Mouse (Mus musculus) embryonic stem cell, embryonic (primary cell): ENCODE results near the gene Nrbf2.

Experiments used
- CTCF ChIA-PET, 4 experiments: fragments of 300-600 bp in 2 of 4; fragments of 350-600 bp in 2 of 4; sonication (Branson Sonifier 250); formaldehyde crosslinking; loops; one replicate each; lab custom pipeline; 2022; ENCODE audit warnings: inconsistent platforms in 2 of 4; lab: Charles Lee
- POLR2A ChIA-PET, 4 experiments: fragments of 300-600 bp in 2 of 4; fragments of 350-600 bp in 2 of 4; sonication (Branson Sonifier 250); formaldehyde crosslinking; loops; one replicate each; lab custom pipeline; 2022; ENCODE audit warnings: antibody characterized with exemption in 4 of 4, inconsistent platforms in 1 of 4; lab: Charles Lee

Nrbf2 gene

DNA sequence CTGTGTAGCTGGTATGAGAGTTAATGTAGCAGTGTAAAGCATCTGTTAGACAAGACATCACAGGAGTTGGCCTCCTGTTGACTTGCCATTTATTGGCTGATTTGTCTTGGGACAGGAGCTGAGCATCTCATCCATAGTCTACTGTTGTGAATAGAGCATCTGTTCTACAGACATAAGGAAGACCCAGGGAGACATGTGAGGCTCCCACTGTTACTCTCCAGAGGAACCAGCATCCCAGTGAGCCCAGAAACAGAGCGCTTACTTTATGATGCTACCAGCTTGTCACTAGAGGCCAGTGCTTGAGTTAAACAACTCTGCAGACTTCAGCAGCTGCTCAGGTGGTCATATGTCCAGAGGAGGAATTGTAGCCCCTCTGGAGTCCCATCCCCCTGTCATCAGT is 32.0 kb downstream of the Nrbf2 start:
- POLR2A ChIA-PET = interaction anchor here in 3 of 4 experiments (0.6 to 1.6 kb wide), 3 partner anchors 21 to 340 kb away, joined by 3 to 12 read pairs (median 4); no protein-coding TSS in a partner anchor
- CTCF ChIA-PET = no interaction called here

DNA sequence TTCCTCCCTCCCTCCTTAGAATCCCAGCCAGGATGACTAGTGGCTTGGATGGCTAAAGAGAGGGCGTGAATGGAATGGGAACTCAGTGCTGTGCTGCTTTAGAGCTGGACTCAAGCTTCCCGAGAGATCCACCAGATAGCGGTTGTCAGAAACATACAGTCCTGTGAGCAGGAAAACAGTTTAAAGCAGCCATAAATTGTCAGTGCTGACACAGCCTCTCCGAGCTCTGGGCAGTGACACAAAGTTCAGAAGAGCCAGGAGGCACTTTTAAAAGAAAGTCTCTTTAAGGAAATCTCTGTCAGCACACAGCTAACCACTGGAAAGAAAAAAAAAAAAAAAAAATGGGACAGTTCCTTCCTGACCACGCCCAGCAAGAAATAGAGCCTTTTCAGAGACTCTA is 32.8 kb downstream of the Nrbf2 start:
- POLR2A ChIA-PET = interaction anchor here in 3 of 4 experiments (0.6 to 1.6 kb wide), 4 partner anchors 8 to 339 kb away, joined by 3 to 12 read pairs (median 4); no protein-coding TSS in a partner anchor
- CTCF ChIA-PET = interaction anchor here in 1 of 4 experiments (0.7 kb wide), 1 partner anchor 21 kb away, joined by 9 read pairs; no protein-coding TSS in a partner anchor

DNA sequence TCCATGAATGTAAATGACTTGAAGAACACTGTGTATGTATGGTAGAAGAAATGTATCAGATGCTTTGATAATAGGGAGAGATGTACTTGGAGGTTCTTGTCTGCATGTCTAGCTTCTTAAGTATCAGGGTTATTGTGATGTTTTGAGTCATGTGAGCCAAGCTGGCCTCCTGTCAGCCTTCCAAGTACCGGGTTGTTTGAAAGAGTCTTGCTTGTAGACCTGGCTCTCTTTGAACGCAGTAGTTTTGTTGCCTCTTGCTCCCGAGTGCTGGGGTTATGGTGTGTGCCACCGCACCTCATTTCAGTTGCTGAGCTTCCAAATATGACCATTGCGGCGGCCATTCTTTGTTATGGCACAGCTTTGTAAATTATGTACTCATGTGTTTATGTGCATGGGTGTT is 34.3 kb downstream of the Nrbf2 start:
- POLR2A ChIA-PET = interaction anchor here in 2 of 4 experiments (0.5 to 1.3 kb wide), 6 partner anchors 19 to 340 kb away, joined by 3 to 4 read pairs (median 3); no protein-coding TSS in a partner anchor
- CTCF ChIA-PET = interaction anchor here in 2 of 4 experiments (0.6 to 1.2 kb wide), 2 partner anchors 14 to 471 kb away, joined by 3 read pairs; no protein-coding TSS in a partner anchor

- ChIA-PET POLR2A (interaction anchor here in 1 of 4 experiments (0.9 to 1.4 kb wide), 2 partner anchors 8 to 9 kb away, joined by 3 read pairs; no protein-coding TSS in a partner anchor), CTCF (no interaction called here)
These were observed 35.6 kb downstream of the Nrbf2 start for GRCm38 (mm10) chr10:67249486-67249885.

DNA sequence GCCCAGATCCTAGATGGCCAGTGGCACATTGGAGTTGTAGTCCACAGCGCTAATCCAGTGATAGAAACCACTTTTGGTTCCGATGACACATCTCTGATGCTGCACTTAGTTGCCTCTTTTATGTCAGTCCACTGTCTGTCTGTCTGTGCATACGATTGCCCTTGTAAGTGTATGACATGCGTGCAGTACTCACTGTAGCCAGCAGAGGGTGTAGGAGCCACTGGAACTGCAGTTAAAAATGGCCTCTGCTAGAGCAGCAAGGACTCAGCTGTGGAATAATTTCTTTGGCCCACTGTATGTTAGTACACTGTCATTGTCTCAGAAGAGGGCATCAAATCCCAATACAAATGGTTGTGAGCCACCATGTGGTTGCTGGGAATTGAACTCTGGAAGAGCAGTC is 38.0 kb downstream of the Nrbf2 start:
- ChIA-PET POLR2A (interaction anchor here in 2 of 4 experiments (0.6 to 1.4 kb wide), 5 partner anchors 9 to 52 kb away, joined by 3 to 4 read pairs (median 3); no protein-coding TSS in a partner anchor), CTCF (interaction anchor here (0.6 to 1.5 kb wide), 14 partner anchors 8 to 1206 kb away, joined by 3 to 9 read pairs (median 4); no protein-coding TSS in a partner anchor)

- ChIA-PET POLR2A (interaction anchor here in 2 of 4 experiments (0.6 to 1.9 kb wide), 9 partner anchors 10 to 316 kb away, joined by 3 to 8 read pairs (median 4); no protein-coding TSS in a partner anchor), CTCF (interaction anchor here in 1 of 4 experiments (1.7 kb wide), 1 partner anchor 16 kb away, joined by 4 read pairs; no protein-coding TSS in a partner anchor)
These were observed 54.7 kb downstream of the Nrbf2 start for GRCm38 (mm10) chr10:67230439-67230838.

DNA sequence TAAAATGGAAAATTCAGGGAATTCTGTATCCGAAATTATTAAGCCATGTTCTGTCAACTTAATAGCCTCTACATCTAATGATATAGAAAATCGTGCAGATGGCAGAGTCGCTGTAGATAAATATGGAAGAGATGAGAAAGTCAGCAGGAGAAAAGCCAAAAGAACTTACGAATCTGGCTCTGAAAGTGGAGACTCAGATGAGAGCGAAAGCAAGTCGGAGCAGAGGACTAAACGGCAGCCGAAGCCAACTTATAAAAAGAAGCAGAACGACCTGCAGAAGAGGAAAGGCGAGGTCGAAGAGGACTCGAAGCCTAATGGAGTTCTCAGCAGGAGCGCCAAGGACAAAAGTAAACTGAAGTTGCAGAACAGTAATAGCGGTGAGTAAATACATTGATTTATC is 58.6 kb downstream of the Nrbf2 start:
- ChIA-PET POLR2A (interaction anchor here in 2 of 4 experiments (1.4 kb wide), 2 partner anchors 11 to 15 kb away, joined by 3 read pairs; no protein-coding TSS in a partner anchor), CTCF (no interaction called here)

DNA sequence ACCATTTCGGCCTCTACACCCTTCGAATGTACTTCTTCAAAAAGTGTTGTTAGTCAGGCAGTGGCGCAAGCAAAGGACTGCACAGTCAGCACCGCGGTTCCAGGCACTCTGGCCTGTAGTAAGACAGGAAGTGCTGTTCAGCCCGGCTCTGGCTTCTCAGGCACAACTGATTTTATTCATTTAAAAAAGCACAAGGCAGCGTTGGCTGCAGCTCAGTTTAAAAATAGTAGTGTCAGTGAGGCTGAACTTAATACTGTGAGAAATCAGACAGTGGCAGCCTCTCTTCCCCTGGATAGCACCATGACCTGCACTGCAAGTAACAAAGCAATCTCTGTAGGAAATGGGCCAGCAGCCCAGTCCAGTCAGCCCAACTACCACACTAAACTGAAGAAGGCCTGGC is 59.0 kb downstream of the Nrbf2 start:
- ChIA-PET CTCF (interaction anchor here in 1 of 4 experiments (0.6 kb wide), 1 partner anchor 322 kb away, joined by 7 read pairs; no protein-coding TSS in a partner anchor), POLR2A (interaction anchor here in 1 of 4 experiments (0.7 kb wide), 1 partner anchor 26 kb away, joined by 3 read pairs; no protein-coding TSS in a partner anchor)

DNA sequence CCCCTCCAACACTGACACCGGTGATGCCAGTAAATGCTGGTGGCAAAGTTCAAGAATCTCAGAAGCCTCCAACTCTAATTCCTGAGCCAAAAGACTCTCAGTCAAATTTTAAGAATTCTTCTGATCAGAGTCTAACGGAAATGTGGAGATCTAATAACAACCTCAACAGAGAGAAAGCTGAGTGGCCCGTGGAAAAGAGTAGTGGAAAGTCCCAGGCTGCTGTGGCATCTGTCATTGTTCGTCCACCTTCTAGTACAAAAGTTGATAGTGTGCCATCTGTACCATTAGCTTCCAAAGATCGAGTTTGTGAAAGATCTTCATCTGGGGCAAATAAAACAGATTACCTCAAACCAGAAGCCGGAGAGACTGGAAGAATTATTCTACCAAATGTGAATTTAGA is 59.6 kb downstream of the Nrbf2 start:
- ChIA-PET CTCF (interaction anchor here in 1 of 4 experiments (0.6 kb wide), 1 partner anchor 321 kb away, joined by 7 read pairs; no protein-coding TSS in a partner anchor), POLR2A (interaction anchor here in 2 of 4 experiments (0.6 to 0.7 kb wide), 2 partner anchors 27 to 912 kb away, joined by 3 read pairs; no protein-coding TSS in a partner anchor)

DNA sequence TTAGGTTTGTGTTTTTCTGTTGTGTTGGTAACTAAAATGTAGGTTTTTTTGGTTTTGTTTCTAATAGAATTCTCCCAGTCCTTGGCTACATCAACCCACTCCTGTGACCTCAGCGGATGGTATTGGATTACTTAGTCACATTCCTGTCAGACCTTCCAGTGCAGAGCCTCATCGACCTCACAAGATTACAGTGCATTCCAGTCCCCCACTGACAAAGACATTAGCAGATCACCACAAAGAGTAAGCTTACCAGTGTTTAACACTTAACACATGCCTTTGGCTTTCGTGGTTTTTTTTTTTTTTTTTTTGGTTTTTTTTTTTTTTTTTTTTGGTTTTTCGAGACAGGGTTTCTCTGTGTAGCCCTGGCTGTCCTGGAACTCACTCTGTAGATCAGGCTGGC is 61.2 kb downstream of the Nrbf2 start:
- ChIA-PET POLR2A (interaction anchor here in 1 of 4 experiments (0.6 to 1.5 kb wide), 2 partner anchors 10 to 88 kb away, joined by 4 to 5 read pairs; no protein-coding TSS in a partner anchor), CTCF (no interaction called here)

- POLR2A ChIA-PET = interaction anchor here in 1 of 4 experiments (1.0 to 1.8 kb wide), 5 partner anchors 11 to 46 kb away, joined by 3 to 4 read pairs (median 4); no protein-coding TSS in a partner anchor
- CTCF ChIA-PET = no interaction called here
These were observed 63.8 kb downstream of the Nrbf2 start for GRCm38 (mm10) chr10:67221284-67221683.

- ChIA-PET POLR2A (interaction anchor here (0.6 to 1.9 kb wide), 9 partner anchors 11 to 120 kb away, joined by 3 to 5 read pairs (median 3); no protein-coding TSS in a partner anchor), CTCF (interaction anchor here in 1 of 4 experiments (0.7 kb wide), 1 partner anchor 59 kb away, joined by 3 read pairs; no protein-coding TSS in a partner anchor)
These were observed 64.9 kb downstream of the Nrbf2 start for GRCm38 (mm10) chr10:67220251-67220650.

GRCm38 (mm10) chr10:67218873-67219565 is 66.1 kb downstream of the Nrbf2 start:
- ChIA-PET CTCF (interaction anchor here in 2 of 4 experiments (0.6 to 1.3 kb wide), 2 partner anchors 28 to 36 kb away, joined by 3 to 5 read pairs; no protein-coding TSS in a partner anchor), POLR2A (interaction anchor here in 2 of 4 experiments (1.0 to 1.9 kb wide), 3 partner anchors 12 to 32 kb away, joined by 3 to 5 read pairs (median 3); no protein-coding TSS in a partner anchor)

DNA sequence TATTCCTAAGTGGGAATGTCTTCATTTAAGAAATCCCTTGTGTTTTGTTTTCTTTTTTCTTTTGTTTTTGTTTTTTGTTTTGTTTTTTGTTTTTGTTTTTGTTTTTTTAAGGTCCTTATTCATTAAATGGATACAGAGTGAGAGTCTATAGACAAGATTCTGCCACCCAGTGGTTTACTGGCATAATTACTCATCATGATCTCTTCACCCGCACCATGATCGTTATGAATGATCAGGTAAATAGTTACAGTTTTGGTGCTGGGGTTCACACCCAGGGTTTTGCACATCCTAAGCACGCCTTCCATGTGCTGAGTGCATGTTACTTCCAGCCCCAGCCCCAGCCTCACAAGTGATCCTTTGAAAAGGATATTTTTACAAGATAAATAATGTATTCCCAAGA is 68.2 kb downstream of the Nrbf2 start:
- POLR2A ChIA-PET = interaction anchor here in 3 of 4 experiments (0.5 to 1.7 kb wide), 5 partner anchors 9 to 214 kb away, joined by 3 to 8 read pairs (median 3); no protein-coding TSS in a partner anchor
- CTCF ChIA-PET = interaction anchor here in 2 of 4 experiments (0.6 to 0.8 kb wide), 2 partner anchors 73 to 81 kb away, joined by 3 read pairs; no protein-coding TSS in a partner anchor
